14 mouse cellular contexts compared by ENCODE assay signal in genomic region chr9:69304991-69305390, GRCm38 (mm10).
"Had no signal": no experiment of that assay in that cellular context is flagged by ENCODE, and none has a peak within 500 bp of the region (broad histone marks: within the 10 kb centered on the region; RNA-seq: fewer than 3 reads in every experiment).

No protein-coding gene starts in this region.

- H3K36me3 ChIP-seq: limb, embryonic 13.5 days; midbrain, embryonic 10.5 days; neural tube, embryonic 15.5 days had no signal

- DNase-seq: kidney, postnatal 10 days; kidney, postnatal 4 days; lung, embryonic 14.5 days; lung, postnatal 10 days; lung, postnatal 4 days; midbrain, embryonic 14.5 days; thymus, postnatal 4 days had no signal

- H3K27ac ChIP-seq: layer of hippocampus, adult 2 months; limb, embryonic 13.5 days; liver, embryonic 14.5 days; midbrain, embryonic 10.5 days; neural tube, embryonic 15.5 days; stomach, postnatal 0 days had no signal

- H3K9ac ChIP-seq: limb, embryonic 13.5 days; liver, embryonic 14.5 days; lung, embryonic 14.5 days; neural tube, embryonic 15.5 days had no signal

- H3K4me3 ChIP-seq: layer of hippocampus, adult 2 months; limb, embryonic 13.5 days; midbrain, embryonic 10.5 days; myocyte; neural tube, embryonic 15.5 days had no signal

- H3K9me3 ChIP-seq: limb, embryonic 13.5 days; midbrain, embryonic 10.5 days; neural tube, embryonic 15.5 days had no signal

- H3K4me2 ChIP-seq: limb, embryonic 13.5 days; lung, embryonic 14.5 days; neural tube, embryonic 15.5 days had no signal
